Mouse (Mus musculus) ES-E14 (cell line): ENCODE results near the gene Exd2.

Experiments
- CHD2 ChIP-seq: IDR thresholded peaks from 2 replicates; pipeline ENCODE4 v1.6.1; 2014; ENCODE audit warnings: mild to moderate bottlenecking, low read depth, low read length, inconsistent platforms
- ZC3H11A ChIP-seq: IDR thresholded peaks from 2 replicates; pipeline ENCODE4 v1.6.1; 2012; ENCODE audit warnings: low read depth, mild to moderate bottlenecking, inconsistent platforms, low read length, borderline replicate concordance
- ZNF384 ChIP-seq: IDR thresholded peaks from 2 replicates; pipeline ENCODE4 v1.6.1; 2012; ENCODE audit warnings: low read depth, low read length, inconsistent platforms

DNA sequence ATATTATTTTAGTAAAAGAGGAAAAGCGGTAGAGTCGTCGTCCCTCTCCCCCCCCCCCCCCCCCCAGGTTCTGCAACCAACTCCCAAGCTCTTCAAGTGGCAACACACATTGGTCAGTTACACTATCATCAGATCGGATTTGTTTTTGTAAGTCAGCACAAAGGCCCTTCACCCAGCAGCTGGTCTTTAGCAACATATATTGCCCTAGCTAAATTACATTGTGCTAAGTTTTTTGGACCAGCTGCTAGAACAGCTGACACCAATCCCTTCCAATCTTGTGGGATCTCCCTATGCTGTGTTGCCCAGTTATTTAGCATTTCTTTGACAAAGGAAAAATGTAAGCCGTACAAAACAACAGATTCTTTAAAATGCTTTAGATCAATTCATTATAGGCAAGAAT lies 4.9 kb upstream of the Exd2 start:
- TF ChIP-seq CHD2 (no peak), ZC3H11A (no peak), ZNF384 (no peak)
